In genomic region chr11:33201626-33202010, GRCm38 (mm10) we compare ENCODE assay signal across 9 mouse cellular contexts. TPM values are rescaled to one million over a fixed set of nuclear protein-coding genes. Genes with fewer than 3 reads are reported as not detected.
DNase-seq lines count a peak whose midpoint lies in the region; ATAC-seq and TF ChIP-seq lines count a peak whose summit lies in the region.
"Had no signal": no experiment of that assay in that cellular context is flagged by ENCODE, and none has a peak within 500 bp of the region (broad histone marks: within the 10 kb centered on the region; RNA-seq: fewer than 3 reads in every experiment).

No protein-coding gene starts in this region.

- no peak for TF ChIP-seq POLR2A in ES-Bruce4 (IDR thresholded peaks at IDR 0.05; ENCODE audit: insufficient read depth, low read length)

- no peak for TF ChIP-seq CTCF in ES-Bruce4 (IDR thresholded peaks at IDR 0.05; ENCODE audit: low read depth, low read length)

- no peak overlapping the region for H3K27ac ChIP-seq in heart, embryonic 10.5 days
- no peak overlapping the region for H3K27ac ChIP-seq in ES-Bruce4 (ENCODE audit: insufficient read depth, low read length)
- no peak overlapping the region for H3K27ac ChIP-seq in forebrain, embryonic 15.5 days (replicated peaks)
- H3K27ac ChIP-seq in limb, embryonic 15.5 days = no peak overlapping the region

- 3% methylated on average over 19 of the region's 19 CpGs for WGBS in heart, embryonic 10.5 days
- 1% methylated on average over 19 of the region's 19 CpGs for WGBS in forebrain, embryonic 15.5 days
- WGBS in limb, embryonic 15.5 days = 2% methylated on average over 19 of the region's 19 CpGs

- peak overlapping the region; percentile 41 for H3K4me2 ChIP-seq in forebrain, embryonic 15.5 days (replicated peaks)
- peak overlapping the region; percentile 77 for H3K4me2 ChIP-seq in limb, embryonic 15.5 days

- H3K9me3 ChIP-seq in heart, embryonic 10.5 days = peaks cover 6% of the 10 kb centered on the region; the same call in 1 of the 2 replicates
- peaks cover 13% of the 10 kb centered on the region for H3K9me3 ChIP-seq in ES-Bruce4 (replicated peaks; ENCODE audit: control insufficient read depth, insufficient read depth, low read length, poor library complexity, severe bottlenecking)
- 0 out of 2 replicates have a peak, but pooled peaks cover 2% of the 10 kb centered on the region for H3K9me3 ChIP-seq in forebrain, embryonic 15.5 days
- H3K9me3 ChIP-seq in limb, embryonic 15.5 days = no peaks in the 10 kb centered on the region

- peaks cover 100% of the 10 kb centered on the region for H3K27me3 ChIP-seq in heart, embryonic 10.5 days (ENCODE audit: insufficient read depth, poor library complexity, severe bottlenecking)
- peaks cover 52% of the 10 kb centered on the region for H3K27me3 ChIP-seq in ES-Bruce4 (ENCODE audit: control insufficient read depth, insufficient read depth, low read length, poor library complexity, severe bottlenecking)
- H3K27me3 ChIP-seq in forebrain, embryonic 15.5 days = peaks cover 80% of the 10 kb centered on the region
- peaks cover 98% of the 10 kb centered on the region for H3K27me3 ChIP-seq in limb, embryonic 15.5 days

- H3K4me1 ChIP-seq in heart, embryonic 10.5 days = peaks cover 25% of the 10 kb centered on the region
- no peaks in the 10 kb centered on the region for H3K4me1 ChIP-seq in ES-Bruce4 (ENCODE audit: control insufficient read depth, insufficient read depth, low read length)
- H3K4me1 ChIP-seq in forebrain, embryonic 15.5 days = peaks cover 45% of the 10 kb centered on the region
- peaks cover 48% of the 10 kb centered on the region for H3K4me1 ChIP-seq in limb, embryonic 15.5 days

- ATAC-seq in forebrain, embryonic 15.5 days (replicated peaks) = no peak
- no peak for ATAC-seq in limb, embryonic 15.5 days (ENCODE audit: insufficient number of reproducible peaks, low FRiP score, low TSS enrichment, low read depth)

- H3K4me3 ChIP-seq in heart, embryonic 10.5 days = peak overlapping the region; percentile 52
- H3K4me3 ChIP-seq in ES-Bruce4 (ENCODE audit: low read depth, low read length) = 0 out of 2 replicates have a peak overlapping the region, but pooled peaks have one; percentile 15
- H3K4me3 ChIP-seq in forebrain, embryonic 15.5 days = peak overlapping the region; percentile 28
- H3K4me3 ChIP-seq in limb, embryonic 15.5 days = peak overlapping the region; percentile 37

- intact Hi-C loops in heart, postnatal 14 days (cut with DNase I) = loop anchor here (2.0 kb wide), 1 partner anchor 35 kb away; no protein-coding TSS in a partner anchor

- TF ChIP-seq EP300 in ES-Bruce4 (IDR thresholded peaks at IDR 0.05; ENCODE audit: insufficient read depth, low read depth, low read length) = no peak

- H3K36me3 ChIP-seq in heart, embryonic 10.5 days = no peaks in the 10 kb centered on the region
- no peaks in the 10 kb centered on the region for H3K36me3 ChIP-seq in ES-Bruce4 (ENCODE audit: control insufficient read depth, insufficient read depth, low read length, poor library complexity, severe bottlenecking)
- H3K36me3 ChIP-seq in forebrain, embryonic 15.5 days = no peaks in the 10 kb centered on the region
- no peaks in the 10 kb centered on the region for H3K36me3 ChIP-seq in limb, embryonic 15.5 days

- no peak overlapping the region for H3K9ac ChIP-seq in ES-Bruce4 (ENCODE audit: low read depth, poor library complexity, severe bottlenecking)
- H3K9ac ChIP-seq in forebrain, embryonic 15.5 days (replicated peaks) = no peak overlapping the region
- no peak overlapping the region for H3K9ac ChIP-seq in limb, embryonic 15.5 days

- no peak for DNase-seq in heart, embryonic 10.5 days (ENCODE audit: low spot score)
- no peak for DNase-seq in heart, postnatal 14 days
- DNase-seq in testis, postnatal 10 days (ENCODE audit: low spot score) = no peak
- DNase-seq in layer of hippocampus, adult 9-10 months (ENCODE audit: low spot score) = no peak
- no peak for DNase-seq in ovary, adult 18-20 months (ENCODE audit: low spot score)

RNA-seq across cellular contexts. Expression of gene Tlx3, which starts 1.8 kb away (rescaled TPM):
- polyA plus RNA-seq in heart, embryonic 10.5 days (2016; fragmentation: Nextera tagmentation; extraction: Ambion mirVana) = 0.28 TPM in 1 of 2 replicates, not detected in the other
- total RNA-seq in heart, postnatal 14 days (2021) = not detected
- polyA plus RNA-seq in ES-Bruce4 (2011; ENCODE audit: insufficient read depth, insufficient read length, low read depth, missing spikeins) = 0.58 TPM in 1 of 2 replicates, not detected in the other
- 0.18 TPM in 1 of 2 replicates, not detected in the other for polyA plus RNA-seq in forebrain, embryonic 15.5 days (2015; fragmentation: Nextera tagmentation; extraction: Ambion mirVana)
- polyA plus RNA-seq in limb, embryonic 15.5 days (2015; fragmentation: Nextera tagmentation; extraction: Ambion mirVana) = not detected in 2 replicates
- total RNA-seq: layer of hippocampus, postnatal 25 days had no signal

RNA-seq across cellular contexts. Expression of gene Npm1, which starts 38.6 kb away (rescaled TPM):
- 705 and 1,033 TPM in 2 replicates for polyA plus RNA-seq in heart, embryonic 10.5 days (2016; fragmentation: Nextera tagmentation; extraction: Ambion mirVana)
- total RNA-seq in heart, postnatal 14 days (2021) = 100 to 1,000 TPM; 136 to 152 TPM
- polyA plus RNA-seq in ES-Bruce4 (2011; ENCODE audit: insufficient read depth, insufficient read length, low read depth, missing spikeins) = 4,703 and 5,189 TPM in 2 replicates
- polyA plus RNA-seq in forebrain, embryonic 15.5 days (2015; fragmentation: Nextera tagmentation; extraction: Ambion mirVana) = 492 and 513 TPM in 2 replicates
- polyA plus RNA-seq in limb, embryonic 15.5 days (2015; fragmentation: Nextera tagmentation; extraction: Ambion mirVana) = 706 and 898 TPM in 2 replicates

RNA-seq across cellular contexts. Expression of gene Fgf18, which starts 54.4 kb away (rescaled TPM):
- polyA plus RNA-seq in heart, embryonic 10.5 days (2016; fragmentation: Nextera tagmentation; extraction: Ambion mirVana) = 1.1 and 2.6 TPM in 2 replicates
- 1 to 10 TPM; 4.1 to 4.9 TPM for total RNA-seq in heart, postnatal 14 days (2021)
- 0.82 and 1.4 TPM in 2 replicates for polyA plus RNA-seq in ES-Bruce4 (2011; ENCODE audit: insufficient read depth, insufficient read length, low read depth, missing spikeins)
- polyA plus RNA-seq in forebrain, embryonic 15.5 days (2015; fragmentation: Nextera tagmentation; extraction: Ambion mirVana) = 3.0 and 4.3 TPM in 2 replicates
- polyA plus RNA-seq in limb, embryonic 15.5 days (2015; fragmentation: Nextera tagmentation; extraction: Ambion mirVana) = 14.5 and 18.4 TPM in 2 replicates
